Mouse (Mus musculus): ENCODE data around the gene Arhgef19. TPM values are rescaled to one million over a fixed set of nuclear protein-coding genes. Genes with fewer than 3 reads are reported as not detected.

The Arhgef19 gene
- total and polyA plus RNA-seq, 2 experiments from 2014 or later: 1.5 to 2.5 TPM

GRCm38 (mm10) chr4:141303402-141304222 is 64.3 kb downstream of the Arhgef19 start:
- Histone ChIP-seq H3K4me1 (ENCODE audit: control insufficient read depth, insufficient read depth) (peaks cover 8% of the 10 kb centered on the region; the same call in 1 of the 2 replicates), H3K9ac (replicated peaks; ENCODE audit: low read depth, low read length) (no peak overlapping the region)
- 68% methylated on average over 7 of the region's 7 CpGs for WGBS

GRCm38 (mm10) chr4:141304223-141304611 is 64.9 kb downstream of the Arhgef19 start:
- H3K27me3 ChIP-seq (ENCODE audit: control insufficient read depth, insufficient read depth, low read length): peaks cover 8% of the 10 kb centered on the region; the same call in 1 of the 2 replicates
- ATAC-seq (ENCODE audit: insufficient read depth, low read depth) (no peak), DNase-seq (ENCODE audit: low spot score) (no peak)
- no peaks in the 10 kb centered on the region for H3K9me3 ChIP-seq (replicated peaks; ENCODE audit: control insufficient read depth, low read length)
- no peak overlapping the region for H3K27ac ChIP-seq (ENCODE audit: low read depth)
- H3K4me3 ChIP-seq (ENCODE audit: low read depth, low read length): no peak overlapping the region
- H3K4me2 ChIP-seq (ENCODE audit: low read depth, low read length): no peak overlapping the region
- TF ChIP-seq EP300 (IDR thresholded peaks at IDR 0.05; ENCODE audit: low read depth) (no peak), CTCF (IDR thresholded peaks at IDR 0.05; ENCODE audit: low read depth) (no peak)
- WGBS: 79% methylated on average over 4 of the region's 4 CpGs
- no peak overlapping the region for H3K9ac ChIP-seq (replicated peaks; ENCODE audit: low read depth, low read length)
- 0 out of 2 replicates have a peak, but pooled peaks cover 4% of the 10 kb centered on the region for H3K36me3 ChIP-seq (replicated peaks; ENCODE audit: control insufficient read depth, insufficient read depth, low read length)
- H3K4me1 ChIP-seq (ENCODE audit: control insufficient read depth, insufficient read depth): peaks cover 8% of the 10 kb centered on the region; the same call in 1 of the 2 replicates

More at GRCm38 (mm10) chr4:141303402-141304222, 64.3 kb downstream of the Arhgef19 start:
- Histone ChIP-seq H3K4me3 (ENCODE audit: low read depth, low read length) (0 out of 2 replicates have a peak overlapping the region, but pooled peaks have one; percentile 58), H3K36me3 (replicated peaks; ENCODE audit: control insufficient read depth, insufficient read depth, low read length) (no peaks in the 10 kb centered on the region), H3K27me3 (ENCODE audit: control insufficient read depth, insufficient read depth, low read length) (peaks cover 8% of the 10 kb centered on the region; the same call in 1 of the 2 replicates), H3K27ac (ENCODE audit: low read depth) (no peak overlapping the region), H3K4me2 (ENCODE audit: low read depth, low read length) (peak overlapping the region; percentile 94), H3K9me3 (replicated peaks; ENCODE audit: control insufficient read depth, low read length) (no peaks in the 10 kb centered on the region)
- no peak for TF ChIP-seq CTCF (IDR thresholded peaks at IDR 0.05; ENCODE audit: low read depth)
- TF ChIP-seq EP300 (IDR thresholded peaks at IDR 0.05; ENCODE audit: low read depth): no peak
- no peak for DNase-seq (ENCODE audit: low spot score)
- no peak for ATAC-seq (ENCODE audit: insufficient read depth, low read depth)

DNA sequence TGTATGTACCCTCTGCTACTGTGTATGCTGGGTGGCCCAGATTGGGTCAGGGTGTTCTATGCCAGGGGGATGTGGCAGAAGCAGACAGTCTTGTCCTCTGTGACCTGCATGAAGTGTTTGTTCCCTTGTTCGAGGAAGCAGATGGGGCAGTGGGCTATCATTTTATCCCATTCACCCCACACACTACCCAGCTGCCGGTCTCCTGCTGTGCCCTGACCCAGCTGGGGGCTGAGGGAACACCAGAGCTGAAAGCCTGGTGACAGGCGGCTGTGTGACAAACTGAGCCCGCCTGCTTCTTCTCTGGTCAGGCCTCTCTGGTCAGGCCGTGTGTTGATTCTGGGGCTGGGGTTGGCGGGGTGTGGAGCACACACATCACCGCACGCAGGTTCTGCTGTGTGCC is 66.8 kb downstream of the Arhgef19 start:
- Histone ChIP-seq H3K4me3 (ENCODE audit: low read depth, low read length) (no peak overlapping the region), H3K9ac (replicated peaks; ENCODE audit: low read depth, low read length) (no peak overlapping the region), H3K4me1 (ENCODE audit: control insufficient read depth, insufficient read depth) (peaks cover 22% of the 10 kb centered on the region), H3K36me3 (replicated peaks; ENCODE audit: control insufficient read depth, insufficient read depth, low read length) (0 out of 2 replicates have a peak, but pooled peaks cover 4% of the 10 kb centered on the region), H3K9me3 (replicated peaks; ENCODE audit: control insufficient read depth, low read length) (no peaks in the 10 kb centered on the region), H3K27me3 (ENCODE audit: control insufficient read depth, insufficient read depth, low read length) (no peaks in the 10 kb centered on the region), H3K27ac (ENCODE audit: low read depth) (no peak overlapping the region), H3K4me2 (ENCODE audit: low read depth, low read length) (no peak overlapping the region)
- no peak for DNase-seq (ENCODE audit: low spot score)
- TF ChIP-seq EP300 (IDR thresholded peaks at IDR 0.05; ENCODE audit: low read depth) (no peak), CTCF (IDR thresholded peaks at IDR 0.05; ENCODE audit: low read depth) (no peak)
- 62% methylated on average over 8 of the region's 8 CpGs for WGBS
- ATAC-seq (ENCODE audit: insufficient read depth, low read depth): no peak

Other genes with a start within 250 kb of the Arhgef19 start
- 45.0 and 47.8 TPM in 2 replicates for gene Mfap2, start 229.1 kb upstream of the Arhgef19 start, total RNA-seq (2014; rRNA removed; ENCODE audit: low replicate concordance)
- 114 and 129 TPM in 2 replicates for gene Mfap2, start 229.1 kb upstream of the Arhgef19 start, polyA plus RNA-seq (2015; fragmentation: Nextera tagmentation; extraction: Ambion mirVana)
- gene Crocc, start 178.9 kb upstream of the Arhgef19 start, total RNA-seq (2014; rRNA removed; ENCODE audit: low replicate concordance): 4.6 and 4.9 TPM in 2 replicates
- gene Crocc, start 178.9 kb upstream of the Arhgef19 start, polyA plus RNA-seq (2015; fragmentation: Nextera tagmentation; extraction: Ambion mirVana): 1.8 and 2.1 TPM in 2 replicates
- 30.2 and 47.1 TPM in 2 replicates for gene Necap2, start 161.1 kb upstream of the Arhgef19 start, total RNA-seq (2014; rRNA removed; ENCODE audit: low replicate concordance)
- gene Necap2, start 161.1 kb upstream of the Arhgef19 start, polyA plus RNA-seq (2015; fragmentation: Nextera tagmentation; extraction: Ambion mirVana): 31.8 and 33.8 TPM in 2 replicates
- not detected in 2 replicates for gene Spata21, start 151.2 kb upstream of the Arhgef19 start, total RNA-seq (2014; rRNA removed; ENCODE audit: low replicate concordance)
- gene Spata21, start 151.2 kb upstream of the Arhgef19 start, polyA plus RNA-seq (2015; fragmentation: Nextera tagmentation; extraction: Ambion mirVana): 0.04 TPM in 1 of 2 replicates, not detected in the other
- 72.9 and 73.8 TPM in 2 replicates for gene Szrd1, start 99.7 kb upstream of the Arhgef19 start, total RNA-seq (2014; rRNA removed; ENCODE audit: low replicate concordance)
- gene Szrd1, start 99.7 kb upstream of the Arhgef19 start, polyA plus RNA-seq (2015; fragmentation: Nextera tagmentation; extraction: Ambion mirVana): 18.5 and 19.4 TPM in 2 replicates
- 8.2 and 9.5 TPM in 2 replicates for gene Fbxo42, start 91.6 kb upstream of the Arhgef19 start, total RNA-seq (2014; rRNA removed; ENCODE audit: low replicate concordance)
- 9.0 and 9.1 TPM in 2 replicates for gene Fbxo42, start 91.6 kb upstream of the Arhgef19 start, polyA plus RNA-seq (2015; fragmentation: Nextera tagmentation; extraction: Ambion mirVana)
- 13.2 TPM in 1 of 2 replicates, not detected in the other for gene Rsg1, start 25.5 kb upstream of the Arhgef19 start, total RNA-seq (2014; rRNA removed; ENCODE audit: low replicate concordance)
- 1.3 and 1.6 TPM in 2 replicates for gene Rsg1, start 25.5 kb upstream of the Arhgef19 start, polyA plus RNA-seq (2015; fragmentation: Nextera tagmentation; extraction: Ambion mirVana)
- gene Epha2, start 61.7 kb downstream of the Arhgef19 start, total RNA-seq (2014; rRNA removed; ENCODE audit: low replicate concordance): 10.1 and 11.7 TPM in 2 replicates
- gene Epha2, start 61.7 kb downstream of the Arhgef19 start, polyA plus RNA-seq (2015; fragmentation: Nextera tagmentation; extraction: Ambion mirVana): 1.4 TPM in 2 replicates
- gene Fam131c, start 128.7 kb downstream of the Arhgef19 start, total RNA-seq (2014; rRNA removed; ENCODE audit: low replicate concordance): 2.2 TPM in 1 of 2 replicates, not detected in the other
- 0.14 and 0.20 TPM in 2 replicates for gene Fam131c, start 128.7 kb downstream of the Arhgef19 start, polyA plus RNA-seq (2015; fragmentation: Nextera tagmentation; extraction: Ambion mirVana)
- not detected in 2 replicates for gene Clcnka, start 159.2 kb downstream of the Arhgef19 start, total RNA-seq (2014; rRNA removed; ENCODE audit: low replicate concordance)
- gene Clcnka, start 159.2 kb downstream of the Arhgef19 start, polyA plus RNA-seq (2015; fragmentation: Nextera tagmentation; extraction: Ambion mirVana): not detected in 2 replicates
- gene Clcnkb, start 176.5 kb downstream of the Arhgef19 start, total RNA-seq (2014; rRNA removed; ENCODE audit: low replicate concordance): 0.23 and 0.65 TPM in 2 replicates
- gene Clcnkb, start 176.5 kb downstream of the Arhgef19 start, polyA plus RNA-seq (2015; fragmentation: Nextera tagmentation; extraction: Ambion mirVana): 0.58 and 0.87 TPM in 2 replicates
- gene Hspb7, start 181.3 kb downstream of the Arhgef19 start, total RNA-seq (2014; rRNA removed; ENCODE audit: low replicate concordance): 556 and 673 TPM in 2 replicates
- 195 and 203 TPM in 2 replicates for gene Hspb7, start 181.3 kb downstream of the Arhgef19 start, polyA plus RNA-seq (2015; fragmentation: Nextera tagmentation; extraction: Ambion mirVana)
- gene Srarp, start 196.6 kb downstream of the Arhgef19 start, total RNA-seq (2014; rRNA removed; ENCODE audit: low replicate concordance): not detected in 2 replicates
- gene Srarp, start 196.6 kb downstream of the Arhgef19 start, polyA plus RNA-seq (2015; fragmentation: Nextera tagmentation; extraction: Ambion mirVana): not detected in 2 replicates
- gene Zbtb17, start 205.2 kb downstream of the Arhgef19 start, total RNA-seq (2014; rRNA removed; ENCODE audit: low replicate concordance): 28.1 and 32.7 TPM in 2 replicates
- gene Zbtb17, start 205.2 kb downstream of the Arhgef19 start, polyA plus RNA-seq (2015; fragmentation: Nextera tagmentation; extraction: Ambion mirVana): 16.2 and 18.1 TPM in 2 replicates